Mouse (Mus musculus): ENCODE measurements around the gene Usp30. TPM values are rescaled to one million over a fixed set of nuclear protein-coding genes. Genes with fewer than 3 reads are reported as not detected.

Usp30 gene
- total RNA-seq, 2 experiments from 2014 or later = 37.8 to 39.3 TPM

GRCm38 (mm10) chr5:114067543-114067942 lies 2.3 kb downstream of the Usp30 start:
- DNase-seq = no peak

- DNase-seq = no peak
These were observed 2.7 kb downstream of the Usp30 start for GRCm38 (mm10) chr5:114067982-114068381.

- DNase-seq = no peak
These were observed 5.6 kb downstream of the Usp30 start for GRCm38 (mm10) chr5:114070858-114071257.

GRCm38 (mm10) chr5:114072262-114072661 lies 7.0 kb downstream of the Usp30 start:
- DNase-seq = no peak

GRCm38 (mm10) chr5:114077009-114077408 lies 11.7 kb downstream of the Usp30 start:
- no peak for DNase-seq

- DNase-seq = no peak
These were observed 20.2 kb downstream of the Usp30 start for GRCm38 (mm10) chr5:114085501-114085900.

GRCm38 (mm10) chr5:114087875-114088480 lies 22.7 kb downstream of the Usp30 start:
- DNase-seq = no peak

GRCm38 (mm10) chr5:114090421-114091013 lies 25.3 kb downstream of the Usp30 start:
- DNase-seq = no peak

GRCm38 (mm10) chr5:114091057-114091807 lies 26.0 kb downstream of the Usp30 start, which contains the start of gene Svop:
Gene Svop, minus strand, starts transcription at chr5:114091570.
- DNase-seq = peak; percentile 81

- DNase-seq = peak; percentile 95 to 97
These were observed 34.6 kb downstream of the Usp30 start for GRCm38 (mm10) chr5:114099709-114100389.

- DNase-seq = no peak
These were observed 35.3 kb downstream of the Usp30 start for GRCm38 (mm10) chr5:114100390-114101099.

GRCm38 (mm10) chr5:114101873-114102272 lies 36.6 kb downstream of the Usp30 start:
- no peak for DNase-seq

- peak in 1 of 2 experiments; percentile 34 for DNase-seq
These were observed 37.5 kb downstream of the Usp30 start for GRCm38 (mm10) chr5:114102807-114103206.

- DNase-seq = no peak
These were observed 41.2 kb downstream of the Usp30 start for GRCm38 (mm10) chr5:114106391-114106935.

- DNase-seq = no peak
These were observed 48.1 kb downstream of the Usp30 start for GRCm38 (mm10) chr5:114113334-114113733.

GRCm38 (mm10) chr5:114115030-114115429 lies 49.8 kb downstream of the Usp30 start:
- DNase-seq = no peak

- DNase-seq = no peak
These were observed 51.3 kb downstream of the Usp30 start for GRCm38 (mm10) chr5:114116586-114116985.

GRCm38 (mm10) chr5:114119806-114120205 lies 54.5 kb downstream of the Usp30 start:
- DNase-seq = no peak

GRCm38 (mm10) chr5:114126008-114126407 lies 60.7 kb downstream of the Usp30 start:
- no peak for DNase-seq

- no peak for DNase-seq
These were observed 61.4 kb downstream of the Usp30 start for GRCm38 (mm10) chr5:114126499-114127244.

All from layer of hippocampus, postnatal 36 days (tissue).